Mouse (Mus musculus): ENCODE measurements around the gene Fam19a1.

- TF ChIP-seq CTCF (IDR thresholded peaks at IDR 0.05; ENCODE audit: control insufficient read depth, insufficient read depth, low read length), result no peak
- TF ChIP-seq POLR2A (IDR thresholded peaks at IDR 0.05; ENCODE audit: borderline replicate concordance, control insufficient read depth, low read depth, low read length), result no peak
Measured at GRCm38 (mm10) chr6:96677813-96678212, 564.9 kb downstream of the Fam19a1 start.

Measured in bone marrow, adult 2 months (tissue).